Mouse (Mus musculus): Measurements from ENCODE around the gene Fbxo42. TPM values are rescaled to one million over a fixed set of nuclear protein-coding genes. Genes with fewer than 3 reads are reported as not detected.

Gene Fbxo42
- total RNA-seq, 2 experiments from 2014 or later, result 23.7 to 24.5 TPM

Other genes with a start within 250 kb of the Fbxo42 start
- 10 to 100 TPM; 22.1 to 24.4 TPM for gene Padi2, start 241.6 kb upstream of the Fbxo42 start, total RNA-seq (2021)
- gene Sdhb, start 186.7 kb upstream of the Fbxo42 start, total RNA-seq (2021), result 100 to 1,000 TPM; 175 to 186 TPM
- 100 to 1,000 TPM; 150 to 154 TPM for gene Atp13a2, start 161.0 kb upstream of the Fbxo42 start, total RNA-seq (2021)
- 1 to 10 TPM; 5.7 to 5.8 TPM for gene Mfap2, start 137.5 kb upstream of the Fbxo42 start, total RNA-seq (2021)
- gene Crocc, start 87.4 kb upstream of the Fbxo42 start, total RNA-seq (2021), result 10 to 100 TPM; 73.7 to 77.2 TPM
- 10 to 100 TPM; 38.5 to 40.5 TPM for gene Necap2, start 69.6 kb upstream of the Fbxo42 start, total RNA-seq (2021)
- not detected for gene Spata21, start 59.6 kb upstream of the Fbxo42 start, total RNA-seq (2021)
- gene Szrd1, start 8.1 kb upstream of the Fbxo42 start, total RNA-seq (2021), result 10 to 100 TPM; 47.4 to 62.3 TPM
- 1 to 10 TPM; 2.7 to 4.1 TPM for gene Rsg1, start 66.0 kb downstream of the Fbxo42 start, total RNA-seq (2021)
- gene Arhgef19, start 91.6 kb downstream of the Fbxo42 start, total RNA-seq (2021), result 10 to 100 TPM; 15.5 to 15.9 TPM
- 1 to 10 TPM; 1.3 to 1.7 TPM for gene Epha2, start 153.3 kb downstream of the Fbxo42 start, total RNA-seq (2021)
- gene Fam131c, start 220.3 kb downstream of the Fbxo42 start, total RNA-seq (2021), result 1 to 10 TPM; 2.1 to 3.3 TPM